Mouse (Mus musculus) cerebellum, postnatal 4 days (tissue): ENCODE measurements around the gene Csrp1.

Source experiments
- DNase-seq, 2 experiments: peaks; one replicate each; pipeline ENCODE4 v3.0.0; 2022; ENCODE audit warnings: low spot score in 2 of 2, mixed read lengths in 1 of 2

The Csrp1 gene

GRCm38 (mm10) chr1:135698046-135698445 lies 21.8 kb upstream of the Csrp1 start:
- no peak for DNase-seq

- DNase-seq = no peak
These were observed 21.4 kb upstream of the Csrp1 start for GRCm38 (mm10) chr1:135698451-135698921.

GRCm38 (mm10) chr1:135698996-135699705 lies 20.7 kb upstream of the Csrp1 start:
- peak; percentile 62 to 83 for DNase-seq

- DNase-seq = no peak
These were observed 20.0 kb upstream of the Csrp1 start for GRCm38 (mm10) chr1:135699892-135700291.

- peak; percentile 78 to 86 for DNase-seq
These were observed 19.3 kb upstream of the Csrp1 start for GRCm38 (mm10) chr1:135700605-135701004.

- DNase-seq = no peak
These were observed 18.5 kb upstream of the Csrp1 start for GRCm38 (mm10) chr1:135701314-135701713.

GRCm38 (mm10) chr1:135702722-135703121 lies 17.1 kb upstream of the Csrp1 start:
- DNase-seq = no peak

GRCm38 (mm10) chr1:135704317-135704821 lies 15.5 kb upstream of the Csrp1 start:
- DNase-seq = no peak

GRCm38 (mm10) chr1:135708369-135708768 lies 11.5 kb upstream of the Csrp1 start:
- DNase-seq = no peak

GRCm38 (mm10) chr1:135711126-135711525 lies 8.7 kb upstream of the Csrp1 start:
- DNase-seq = no peak

GRCm38 (mm10) chr1:135714028-135714815 lies 5.6 kb upstream of the Csrp1 start:
- no peak for DNase-seq

GRCm38 (mm10) chr1:135714901-135715609 lies 4.8 kb upstream of the Csrp1 start:
- DNase-seq = no peak

- peak in 1 of 2 experiments; percentile 72 for DNase-seq
These were observed 375 bp upstream of the Csrp1 start for GRCm38 (mm10) chr1:135719486-135719885.

- DNase-seq = no peak
These were observed 3.2 kb downstream of the Csrp1 start for GRCm38 (mm10) chr1:135723016-135723415.

GRCm38 (mm10) chr1:135724134-135724533 lies 4.3 kb downstream of the Csrp1 start:
- DNase-seq = no peak

- DNase-seq = no peak
These were observed 5.5 kb downstream of the Csrp1 start for GRCm38 (mm10) chr1:135725324-135725723.

- DNase-seq = no peak
These were observed 6.1 kb downstream of the Csrp1 start for GRCm38 (mm10) chr1:135725936-135726335.

GRCm38 (mm10) chr1:135728631-135729366 lies 8.9 kb downstream of the Csrp1 start:
- peak; percentile 42 to 74 for DNase-seq

GRCm38 (mm10) chr1:135729367-135729713 lies 9.5 kb downstream of the Csrp1 start:
- DNase-seq = no peak

- DNase-seq = no peak
These were observed 10.0 kb downstream of the Csrp1 start for GRCm38 (mm10) chr1:135729821-135730220.

- no peak for DNase-seq
These were observed 10.4 kb downstream of the Csrp1 start for GRCm38 (mm10) chr1:135730296-135730695.
